Mouse (Mus musculus): ENCODE measurements around the gene St7. TPM values are rescaled to one million over a fixed set of nuclear protein-coding genes. Genes with fewer than 3 reads are reported as not detected.

The St7 gene
- polyA plus RNA-seq, 1 experiment from 2014 or later, result 32.9 TPM

- no peak overlapping the region for H3K4me3 ChIP-seq (ENCODE audit: low read depth, low read length)
- no peak overlapping the region for H3K4me2 ChIP-seq (ENCODE audit: low read depth, low read length, severe bottlenecking)
- H3K9ac ChIP-seq (ENCODE audit: low read length), result no peak overlapping the region
- H3K27ac ChIP-seq (ENCODE audit: low read depth, low read length), result no peak overlapping the region
- no peaks in the 10 kb centered on the region for H3K27me3 ChIP-seq (ENCODE audit: control insufficient read depth, insufficient read depth, low read length)
- no peaks in the 10 kb centered on the region for H3K4me1 ChIP-seq (replicated peaks; ENCODE audit: control insufficient read depth, insufficient read depth, low read length)
- no peaks in the 10 kb centered on the region for H3K36me3 ChIP-seq (ENCODE audit: control insufficient read depth, insufficient read depth, low read length)
- ATAC-seq (replicated peaks; ENCODE audit: low FRiP score) (no peak), DNase-seq (ENCODE audit: low spot score) (no peak)
- 78% methylated on average over 5 of the region's 5 CpGs for WGBS
- no peaks in the 10 kb centered on the region for H3K9me3 ChIP-seq (ENCODE audit: control insufficient read depth, low read length)
Measured at GRCm38 (mm10) chr6:17853587-17854274, 161.0 kb downstream of the St7 start.

- ATAC-seq (replicated peaks; ENCODE audit: low FRiP score) (no peak), DNase-seq (ENCODE audit: low spot score) (no peak)
- Histone ChIP-seq H3K9me3 (ENCODE audit: control insufficient read depth, low read length) (no peaks in the 10 kb centered on the region), H3K9ac (ENCODE audit: low read length) (no peak overlapping the region), H3K4me1 (replicated peaks; ENCODE audit: control insufficient read depth, insufficient read depth, low read length) (no peaks in the 10 kb centered on the region), H3K36me3 (ENCODE audit: control insufficient read depth, insufficient read depth, low read length) (no peaks in the 10 kb centered on the region), H3K27ac (ENCODE audit: low read depth, low read length) (no peak overlapping the region), H3K4me2 (ENCODE audit: low read depth, low read length, severe bottlenecking) (no peak overlapping the region), H3K4me3 (ENCODE audit: low read depth, low read length) (no peak overlapping the region), H3K27me3 (ENCODE audit: control insufficient read depth, insufficient read depth, low read length) (no peaks in the 10 kb centered on the region)
- 94% methylated on average over 2 of the region's 2 CpGs for WGBS
Measured at GRCm38 (mm10) chr6:17855616-17856015, 162.9 kb downstream of the St7 start.

GRCm38 (mm10) chr6:17859564-17859963 lies 166.8 kb downstream of the St7 start:
- no peak for DNase-seq (ENCODE audit: low spot score)
- H3K4me1 ChIP-seq (replicated peaks; ENCODE audit: control insufficient read depth, insufficient read depth, low read length), result no peaks in the 10 kb centered on the region
- no peaks in the 10 kb centered on the region for H3K36me3 ChIP-seq (ENCODE audit: control insufficient read depth, insufficient read depth, low read length)
- ATAC-seq (replicated peaks; ENCODE audit: low FRiP score), result no peak
- no peak overlapping the region for H3K9ac ChIP-seq (ENCODE audit: low read length)
- H3K4me2 ChIP-seq (ENCODE audit: low read depth, low read length, severe bottlenecking), result no peak overlapping the region
- H3K4me3 ChIP-seq (ENCODE audit: low read depth, low read length), result no peak overlapping the region
- H3K9me3 ChIP-seq (ENCODE audit: control insufficient read depth, low read length), result no peaks in the 10 kb centered on the region
- no peak overlapping the region for H3K27ac ChIP-seq (ENCODE audit: low read depth, low read length)
- WGBS, result 94% methylated on average over 1 of the region's 1 CpGs
- H3K27me3 ChIP-seq (ENCODE audit: control insufficient read depth, insufficient read depth, low read length), result no peaks in the 10 kb centered on the region

- H3K27me3 ChIP-seq (ENCODE audit: control insufficient read depth, insufficient read depth, low read length), result no peaks in the 10 kb centered on the region
Measured at GRCm38 (mm10) chr6:17860463-17860862, 167.7 kb downstream of the St7 start.

GRCm38 (mm10) chr6:17867796-17868195 lies 175.1 kb downstream of the St7 start:
- Histone ChIP-seq H3K4me3 (ENCODE audit: low read depth, low read length) (no peak overlapping the region), H3K4me2 (ENCODE audit: low read depth, low read length, severe bottlenecking) (no peak overlapping the region), H3K4me1 (replicated peaks; ENCODE audit: control insufficient read depth, insufficient read depth, low read length) (no peaks in the 10 kb centered on the region), H3K36me3 (ENCODE audit: control insufficient read depth, insufficient read depth, low read length) (no peaks in the 10 kb centered on the region), H3K9ac (ENCODE audit: low read length) (no peak overlapping the region), H3K27me3 (ENCODE audit: control insufficient read depth, insufficient read depth, low read length) (no peaks in the 10 kb centered on the region), H3K9me3 (ENCODE audit: control insufficient read depth, low read length) (no peaks in the 10 kb centered on the region), H3K27ac (ENCODE audit: low read depth, low read length) (no peak overlapping the region)
- WGBS, result 50% methylated on average over 1 of the region's 1 CpGs
- ATAC-seq (replicated peaks; ENCODE audit: low FRiP score) (no peak), DNase-seq (ENCODE audit: low spot score) (no peak)

More at GRCm38 (mm10) chr6:17860463-17860862, 167.7 kb downstream of the St7 start:
- Histone ChIP-seq H3K9ac (ENCODE audit: low read length) (no peak overlapping the region), H3K4me2 (ENCODE audit: low read depth, low read length, severe bottlenecking) (no peak overlapping the region), H3K27ac (ENCODE audit: low read depth, low read length) (no peak overlapping the region), H3K36me3 (ENCODE audit: control insufficient read depth, insufficient read depth, low read length) (no peaks in the 10 kb centered on the region), H3K4me3 (ENCODE audit: low read depth, low read length) (no peak overlapping the region), H3K4me1 (replicated peaks; ENCODE audit: control insufficient read depth, insufficient read depth, low read length) (no peaks in the 10 kb centered on the region), H3K9me3 (ENCODE audit: control insufficient read depth, low read length) (no peaks in the 10 kb centered on the region)
- 90% methylated on average over 1 of the region's 1 CpGs for WGBS
- no peak for ATAC-seq (replicated peaks; ENCODE audit: low FRiP score)
- no peak for DNase-seq (ENCODE audit: low spot score)

GRCm38 (mm10) chr6:17871831-17872372 lies 179.2 kb downstream of the St7 start:
- no peak for ATAC-seq (replicated peaks; ENCODE audit: low FRiP score)
- DNase-seq (ENCODE audit: low spot score), result no peak
- Histone ChIP-seq H3K27me3 (ENCODE audit: control insufficient read depth, insufficient read depth, low read length) (no peaks in the 10 kb centered on the region), H3K27ac (ENCODE audit: low read depth, low read length) (no peak overlapping the region), H3K9ac (ENCODE audit: low read length) (no peak overlapping the region), H3K36me3 (ENCODE audit: control insufficient read depth, insufficient read depth, low read length) (no peaks in the 10 kb centered on the region), H3K9me3 (ENCODE audit: control insufficient read depth, low read length) (no peaks in the 10 kb centered on the region), H3K4me3 (ENCODE audit: low read depth, low read length) (no peak overlapping the region), H3K4me2 (ENCODE audit: low read depth, low read length, severe bottlenecking) (no peak overlapping the region), H3K4me1 (replicated peaks; ENCODE audit: control insufficient read depth, insufficient read depth, low read length) (no peaks in the 10 kb centered on the region)
- WGBS, result 96% methylated on average over 3 of the region's 3 CpGs

- Histone ChIP-seq H3K27me3 (ENCODE audit: control insufficient read depth, insufficient read depth, low read length) (no peaks in the 10 kb centered on the region), H3K36me3 (ENCODE audit: control insufficient read depth, insufficient read depth, low read length) (no peaks in the 10 kb centered on the region), H3K4me2 (ENCODE audit: low read depth, low read length, severe bottlenecking) (no peak overlapping the region), H3K27ac (ENCODE audit: low read depth, low read length) (no peak overlapping the region), H3K9me3 (ENCODE audit: control insufficient read depth, low read length) (no peaks in the 10 kb centered on the region), H3K4me3 (ENCODE audit: low read depth, low read length) (no peak overlapping the region), H3K4me1 (replicated peaks; ENCODE audit: control insufficient read depth, insufficient read depth, low read length) (no peaks in the 10 kb centered on the region), H3K9ac (ENCODE audit: low read length) (no peak overlapping the region)
- DNase-seq (ENCODE audit: low spot score) (no peak), ATAC-seq (replicated peaks; ENCODE audit: low FRiP score) (0 out of 2 replicates have a peak, but pooled peaks have one; percentile 12)
- 79% methylated on average over 7 of the region's 7 CpGs for WGBS
Measured at GRCm38 (mm10) chr6:17875606-17876005, 182.9 kb downstream of the St7 start.

- ATAC-seq (replicated peaks; ENCODE audit: low FRiP score) (no peak), DNase-seq (ENCODE audit: low spot score) (no peak)
- H3K4me2 ChIP-seq (ENCODE audit: low read depth, low read length, severe bottlenecking), result no peak overlapping the region
- WGBS, result 88% methylated on average over 3 of the region's 3 CpGs
- no peak overlapping the region for H3K27ac ChIP-seq (ENCODE audit: low read depth, low read length)
- no peaks in the 10 kb centered on the region for H3K27me3 ChIP-seq (ENCODE audit: control insufficient read depth, insufficient read depth, low read length)
- no peaks in the 10 kb centered on the region for H3K4me1 ChIP-seq (replicated peaks; ENCODE audit: control insufficient read depth, insufficient read depth, low read length)
- H3K36me3 ChIP-seq (ENCODE audit: control insufficient read depth, insufficient read depth, low read length), result no peaks in the 10 kb centered on the region
- H3K9me3 ChIP-seq (ENCODE audit: control insufficient read depth, low read length), result no peaks in the 10 kb centered on the region
- H3K4me3 ChIP-seq (ENCODE audit: low read depth, low read length), result no peak overlapping the region
- H3K9ac ChIP-seq (ENCODE audit: low read length), result no peak overlapping the region
Measured at GRCm38 (mm10) chr6:17876023-17876613, 183.4 kb downstream of the St7 start.
